Mouse (Mus musculus) limb, embryonic 12.5 days (tissue): Measurements from ENCODE around the gene Dusp12. TPM values are rescaled to one million over a fixed set of nuclear protein-coding genes. Genes with fewer than 3 reads are reported as not detected.

Source experiments
- ATAC-seq: fragments of 200-750 bp; cut with Nextera tagmentation; 2 replicates; pipeline ENCODE4 v1.8.0; 2017; ENCODE audit warnings: low read depth, moderate TSS enrichment; ENCODE audit not compliant: insufficient number of reproducible peaks, insufficient read depth, low FRiP score, low TSS enrichment
- H3K27ac ChIP-seq: fragments of 300-500 bp; sonication (generic); 2 replicates; pipeline ENCODE4 v1.5.1; 2016; ENCODE audit warnings: mild to moderate bottlenecking, moderate library complexity
- H3K27me3 ChIP-seq: fragments of 300-500 bp; sonication (generic); 2 replicates; pipeline ENCODE4 v1.6.1; 2016; ENCODE audit warnings: mild to moderate bottlenecking, moderate library complexity
- H3K36me3 ChIP-seq: fragments of 300-500 bp; sonication (generic); 2 replicates; pipeline ENCODE4 v1.6.1; 2016; ENCODE audit warnings: mild to moderate bottlenecking, moderate library complexity
- H3K4me1 ChIP-seq: fragments of 300-500 bp; sonication (generic); replicated peaks from 2 replicates; pipeline ENCODE4 v1.6.1; 2016
- H3K4me2 ChIP-seq: fragments of 300-500 bp; sonication (generic); 2 replicates; pipeline ENCODE4 v1.6.1; 2016; ENCODE audit warnings: mild to moderate bottlenecking, moderate library complexity
- H3K4me3 ChIP-seq: fragments of 300-500 bp; sonication (generic); replicated peaks from 2 replicates; pipeline ENCODE4 v1.5.1; 2016; ENCODE audit warnings: mild to moderate bottlenecking
- H3K9ac ChIP-seq: fragments of 300-500 bp; sonication (generic); replicated peaks from 2 replicates; pipeline ENCODE4 v1.6.1; 2016; ENCODE audit warnings: mild to moderate bottlenecking, moderate library complexity
- H3K9me3 ChIP-seq: fragments of 300-500 bp; sonication (generic); 2 replicates; pipeline ENCODE4 v1.6.1; 2016; ENCODE audit warnings: mild to moderate bottlenecking, moderate library complexity
- WGBS: fragments of 180-500 bp; shearing (Covaris S2); methylation state at CpG from one replicate; pipeline ENCODE4 v1.1.7; 2016; 5-methylcytosine and 5-hydroxymethylcytosine counted together
- polyA plus RNA-seq: library from polyadenylated mRNA; unstranded; fragments of >200 nt; fragmentation: Nextera tagmentation; extraction: Ambion mirVana; gene quantifications from 2 replicates; pipeline ENCODE4 v1.2.1, GENCODE M21; 2016

Dusp12 gene
- polyA plus RNA-seq, 1 experiment from 2014 or later: 53.2 TPM

- H3K4me3 ChIP-seq: no peak overlapping the region
- ATAC-seq: no peak
- no peak overlapping the region for H3K9ac ChIP-seq
- WGBS: 90% methylated on average over 6 of the region's 6 CpGs
- H3K27me3 ChIP-seq: no peaks in the 10 kb centered on the region
- no peaks in the 10 kb centered on the region for H3K9me3 ChIP-seq
- H3K4me2 ChIP-seq: no peak overlapping the region
- H3K27ac ChIP-seq: no peak overlapping the region
- peaks cover 6% of the 10 kb centered on the region; the same call in 1 of the 2 replicates for H3K4me1 ChIP-seq
- H3K36me3 ChIP-seq: peaks cover 35% of the 10 kb centered on the region
These were observed 13.9 kb downstream of the Dusp12 start for GRCm38 (mm10) chr1:170871402-170871801.

GRCm38 (mm10) chr1:170868905-170869283, 16.4 kb downstream of the Dusp12 start:
- Histone ChIP-seq H3K36me3 (peaks cover 17% of the 10 kb centered on the region), H3K27ac (0 out of 2 replicates have a peak overlapping the region, but pooled peaks have one; percentile 50), H3K4me3 (peak overlapping the region; percentile 81), H3K27me3 (no peaks in the 10 kb centered on the region), H3K9ac (peak overlapping the region; percentile 58), H3K9me3 (no peaks in the 10 kb centered on the region), H3K4me1 (peaks cover 10% of the 10 kb centered on the region; the same call in 1 of the 2 replicates), H3K4me2 (peak overlapping the region; percentile 88)
- WGBS: 18% methylated on average over 14 of the region's 14 CpGs
- ATAC-seq: peak; percentile 53; the same call in 1 of the 2 replicates

DNA sequence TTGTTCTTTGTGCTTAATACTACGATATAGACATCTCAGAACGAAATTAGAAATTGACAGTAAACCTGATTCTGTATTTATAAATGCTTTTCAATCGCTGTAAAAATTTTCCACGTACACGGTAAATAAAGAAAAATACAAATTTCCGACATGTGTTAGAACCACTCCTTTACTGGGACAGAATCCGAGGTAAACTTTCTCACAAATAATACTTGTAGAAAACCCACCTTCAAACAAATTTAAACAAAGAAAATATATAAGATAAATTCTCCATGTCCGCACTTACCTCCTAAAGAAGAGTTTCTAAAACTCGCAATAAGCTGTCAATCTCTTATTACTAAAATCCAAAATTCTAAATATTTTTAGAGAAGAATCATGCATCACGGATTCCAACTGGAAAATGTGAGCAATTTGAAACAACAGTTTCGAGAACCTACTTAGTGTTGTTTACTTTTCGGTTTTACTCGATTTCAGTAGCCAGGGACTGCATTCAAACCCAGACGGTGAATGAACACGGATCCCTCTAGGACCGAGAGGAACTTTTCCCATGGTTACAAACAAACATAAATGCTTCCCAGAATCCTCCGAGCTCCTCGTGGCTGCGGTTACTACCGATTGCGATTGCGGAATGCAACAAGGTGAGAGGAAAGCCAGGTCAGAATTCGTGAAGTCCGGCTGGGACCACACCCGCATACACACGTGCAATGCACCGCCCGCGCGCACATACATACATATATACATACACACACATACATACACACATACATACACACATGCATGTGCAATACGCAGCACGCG, 17.0 kb downstream of the Dusp12 start:
- H3K4me3 ChIP-seq: peak overlapping the region; percentile 81
- peaks cover 16% of the 10 kb centered on the region for H3K36me3 ChIP-seq
- H3K27me3 ChIP-seq: no peaks in the 10 kb centered on the region
- H3K9ac ChIP-seq: peak overlapping the region; percentile 74
- 0 out of 2 replicates have a peak overlapping the region, but pooled peaks have one; percentile 50 for H3K27ac ChIP-seq
- peak; percentile 76 for ATAC-seq
- H3K4me1 ChIP-seq: peaks cover 10% of the 10 kb centered on the region; the same call in 1 of the 2 replicates
- WGBS: under 1% methylated on average over 33 of the region's 33 CpGs
- H3K4me2 ChIP-seq: peak overlapping the region; percentile 88
- no peaks in the 10 kb centered on the region for H3K9me3 ChIP-seq

GRCm38 (mm10) chr1:170867691-170868105, 17.6 kb downstream of the Dusp12 start, which contains the start of gene Atf6:
Gene Atf6, minus strand, starts transcription at chr1:170867771.
- H3K4me3 ChIP-seq: peak within 1 kb of the TSS; percentile 81
- peak; percentile 50; the same call in 1 of the 2 replicates for ATAC-seq
- peak within 1 kb of the TSS; percentile 88 for H3K4me2 ChIP-seq
- H3K9ac ChIP-seq: peak within 1 kb of the TSS; percentile 74
- H3K27ac ChIP-seq: peak within 1 kb of the TSS; percentile 62
- under 1% methylated on average over 25 of the region's 25 CpGs for WGBS
- no peaks in the 10 kb centered on the region for H3K9me3 ChIP-seq
- peaks cover 10% of the 10 kb centered on the region; the same call in 1 of the 2 replicates for H3K4me1 ChIP-seq
- H3K36me3 ChIP-seq: peaks cover 13% of the 10 kb centered on the region
- no peaks in the 10 kb centered on the region for H3K27me3 ChIP-seq

DNA sequence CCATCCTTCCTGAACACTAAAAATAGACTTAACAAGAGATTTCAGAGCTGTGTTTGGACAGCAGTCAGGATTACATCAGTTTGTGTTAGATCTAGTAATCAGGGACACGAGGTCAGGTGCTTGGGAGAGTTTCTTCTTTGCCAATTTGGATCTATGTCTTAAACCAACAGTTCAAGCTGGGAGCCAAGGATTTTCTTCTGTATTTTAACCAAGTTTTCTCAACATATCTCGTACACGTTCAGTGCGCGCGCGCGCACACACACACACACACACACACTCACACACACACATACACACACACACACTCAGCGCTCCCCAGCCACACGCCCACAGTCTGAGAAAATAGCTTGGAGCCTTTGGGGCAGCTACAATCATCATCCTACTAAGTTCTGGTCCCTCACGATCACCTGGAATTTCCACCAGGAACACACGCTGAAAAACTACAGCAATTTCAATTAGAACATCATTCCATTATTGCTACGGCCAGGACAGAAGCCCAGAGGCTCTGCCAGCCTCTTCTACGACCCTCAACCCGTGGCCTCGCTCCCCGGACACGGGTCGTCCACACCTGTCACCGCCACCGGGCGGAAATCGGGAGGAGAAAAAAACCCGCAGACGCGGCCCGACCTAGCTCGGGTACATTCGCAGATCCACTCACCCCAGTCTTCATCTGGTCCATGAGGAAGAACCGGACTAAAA, 18.2 kb downstream of the Dusp12 start:
- 5% methylated on average over 30 of the region's 30 CpGs for WGBS
- Histone ChIP-seq H3K4me1 (peaks cover 10% of the 10 kb centered on the region; the same call in 1 of the 2 replicates), H3K27me3 (no peaks in the 10 kb centered on the region), H3K9me3 (no peaks in the 10 kb centered on the region), H3K27ac (peak overlapping the region; percentile 62), H3K4me3 (peak overlapping the region; percentile 81), H3K9ac (peak overlapping the region; percentile 74), H3K4me2 (peak overlapping the region; percentile 88), H3K36me3 (peaks cover 8% of the 10 kb centered on the region)
- ATAC-seq: peak; percentile 54; the same call in 1 of the 2 replicates

DNA sequence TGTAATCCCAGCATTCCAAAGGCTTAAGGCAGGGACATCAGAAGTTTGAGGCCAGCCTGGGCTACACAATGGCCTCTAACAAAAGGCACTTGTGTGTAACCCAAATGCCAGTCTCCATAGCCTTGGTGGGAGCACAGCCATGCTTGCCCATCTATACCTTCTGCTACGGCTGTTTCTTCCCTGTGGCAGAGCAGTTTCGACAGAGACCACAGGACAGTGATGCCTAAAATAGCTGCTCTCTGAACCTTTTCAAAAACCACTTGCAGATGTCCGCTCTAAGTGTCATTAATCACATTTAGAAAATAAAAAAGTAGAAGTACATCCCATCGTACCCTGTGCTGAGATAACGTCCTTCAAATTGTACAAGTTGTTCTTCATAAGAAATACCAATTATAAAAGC, 19.9 kb downstream of the Dusp12 start:
- no peaks in the 10 kb centered on the region for H3K27me3 ChIP-seq
- no peak overlapping the region for H3K27ac ChIP-seq
- no peaks in the 10 kb centered on the region for H3K36me3 ChIP-seq
- H3K9me3 ChIP-seq: no peaks in the 10 kb centered on the region
- H3K4me3 ChIP-seq: no peak overlapping the region
- WGBS: 88% methylated on average over 5 of the region's 5 CpGs
- peaks cover 10% of the 10 kb centered on the region; the same call in 1 of the 2 replicates for H3K4me1 ChIP-seq
- no peak overlapping the region for H3K4me2 ChIP-seq
- no peak overlapping the region for H3K9ac ChIP-seq
- no peak for ATAC-seq

- 78% methylated on average over 3 of the region's 3 CpGs for WGBS
- Histone ChIP-seq H3K9ac (no peak overlapping the region), H3K4me2 (no peak overlapping the region), H3K4me3 (no peak overlapping the region), H3K36me3 (no peaks in the 10 kb centered on the region), H3K27ac (no peak overlapping the region), H3K9me3 (no peaks in the 10 kb centered on the region), H3K4me1 (peaks cover 10% of the 10 kb centered on the region; the same call in 1 of the 2 replicates), H3K27me3 (no peaks in the 10 kb centered on the region)
- ATAC-seq: no peak
These were observed 20.6 kb downstream of the Dusp12 start for GRCm38 (mm10) chr1:170864754-170865153.

- Histone ChIP-seq H3K4me2 (no peak overlapping the region), H3K9me3 (no peaks in the 10 kb centered on the region), H3K36me3 (no peaks in the 10 kb centered on the region), H3K4me1 (peaks cover 10% of the 10 kb centered on the region; the same call in 1 of the 2 replicates), H3K27me3 (no peaks in the 10 kb centered on the region), H3K9ac (no peak overlapping the region), H3K4me3 (no peak overlapping the region), H3K27ac (no peak overlapping the region)
- ATAC-seq: no peak
These were observed 21.1 kb downstream of the Dusp12 start for GRCm38 (mm10) chr1:170864234-170864633.

DNA sequence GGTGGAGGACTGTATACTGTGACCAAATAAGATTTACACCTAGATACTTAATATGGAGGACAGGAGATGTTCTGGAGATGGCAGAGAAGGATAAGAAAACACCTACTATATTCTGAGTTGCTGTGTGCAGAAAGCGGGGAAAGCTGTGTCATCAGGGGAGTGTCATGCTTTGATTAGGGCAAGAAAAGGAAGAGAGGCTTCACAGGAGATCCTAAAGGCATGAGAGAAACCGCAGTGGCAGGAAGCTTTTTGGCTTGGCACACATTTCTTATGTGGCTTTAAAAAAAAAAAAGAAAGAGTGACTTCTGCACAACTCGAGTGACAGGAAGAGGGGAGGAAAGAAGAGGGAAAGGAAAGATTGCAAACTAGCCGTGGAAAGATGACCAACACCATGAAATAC, 22.3 kb downstream of the Dusp12 start:
- no peaks in the 10 kb centered on the region for H3K27me3 ChIP-seq
- no peaks in the 10 kb centered on the region for H3K36me3 ChIP-seq
- no peak overlapping the region for H3K27ac ChIP-seq
- H3K4me3 ChIP-seq: no peak overlapping the region
- H3K4me2 ChIP-seq: no peak overlapping the region
- WGBS: 72% methylated on average over 4 of the region's 4 CpGs
- peaks cover 10% of the 10 kb centered on the region; the same call in 1 of the 2 replicates for H3K4me1 ChIP-seq
- H3K9ac ChIP-seq: no peak overlapping the region
- no peak for ATAC-seq
- H3K9me3 ChIP-seq: no peaks in the 10 kb centered on the region

GRCm38 (mm10) chr1:170862435-170862717, 23.0 kb downstream of the Dusp12 start:
- Histone ChIP-seq H3K4me3 (no peak overlapping the region), H3K27me3 (no peaks in the 10 kb centered on the region), H3K36me3 (no peaks in the 10 kb centered on the region), H3K4me1 (peaks cover 10% of the 10 kb centered on the region; the same call in 1 of the 2 replicates), H3K4me2 (no peak overlapping the region), H3K9me3 (no peaks in the 10 kb centered on the region), H3K9ac (no peak overlapping the region), H3K27ac (no peak overlapping the region)
- no peak for ATAC-seq
- WGBS: 80% methylated on average over 3 of the region's 3 CpGs

GRCm38 (mm10) chr1:170861671-170862434, 23.5 kb downstream of the Dusp12 start:
- H3K4me3 ChIP-seq: no peak overlapping the region
- H3K4me2 ChIP-seq: no peak overlapping the region
- 82% methylated on average over 13 of the region's 13 CpGs for WGBS
- ATAC-seq: no peak
- H3K9me3 ChIP-seq: no peaks in the 10 kb centered on the region
- peaks cover 7% of the 10 kb centered on the region; the same call in 1 of the 2 replicates for H3K4me1 ChIP-seq
- H3K27me3 ChIP-seq: no peaks in the 10 kb centered on the region
- H3K9ac ChIP-seq: no peak overlapping the region
- H3K36me3 ChIP-seq: no peaks in the 10 kb centered on the region
- no peak overlapping the region for H3K27ac ChIP-seq
